Comparison of ENCODE assay signal across 17 mouse cellular contexts in genomic region chr3:57304050-57304449, GRCm38 (mm10). TPM values are rescaled to one million over a fixed set of nuclear protein-coding genes. Genes with fewer than 3 reads are reported as not detected.
A peak's percentile ranks its signal among the peaks of the same experiment; 100 is the strongest.
DNase-seq lines count a peak whose midpoint lies in the region; ATAC-seq and TF ChIP-seq lines count a peak whose summit lies in the region.
"Had no signal": no experiment of that assay in that cellular context is flagged by ENCODE, and none has a peak within 500 bp of the region (broad histone marks: within the 10 kb centered on the region; RNA-seq: fewer than 3 reads in every experiment).

No protein-coding gene starts in this region.

- no peak overlapping the region for H3K9ac ChIP-seq in heart, postnatal 0 days (replicated peaks; ENCODE audit: low read depth, low read length)
- no peak overlapping the region for H3K9ac ChIP-seq in stomach, embryonic 16.5 days (ENCODE audit: low read length)
- H3K9ac ChIP-seq in forebrain, embryonic 11.5 days (ENCODE audit: low read length), result no peak overlapping the region
- H3K9ac ChIP-seq: hindbrain, embryonic 14.5 days; limb, embryonic 15.5 days had no signal

- H3K4me3 ChIP-seq in heart, postnatal 0 days (ENCODE audit: low read depth, low read length), result no peak overlapping the region
- H3K4me3 ChIP-seq in stomach, embryonic 16.5 days (replicated peaks; ENCODE audit: low read length), result no peak overlapping the region
- no peak overlapping the region for H3K4me3 ChIP-seq in forebrain, embryonic 11.5 days (ENCODE audit: low read depth, low read length)
- H3K4me3 ChIP-seq: erythroblast, embryonic 14.5 days; left cerebral cortex, adult 2 months; limb, embryonic 15.5 days; midbrain, embryonic 10.5 days had no signal

- 0 out of 2 replicates have a peak, but pooled peaks have one; percentile 24 for ATAC-seq in heart, postnatal 0 days (ENCODE audit: insufficient read depth, low read depth)
- 0 out of 2 replicates have a peak, but pooled peaks have one; percentile 21 for ATAC-seq in stomach, embryonic 16.5 days (ENCODE audit: insufficient read depth, low FRiP score)
- ATAC-seq in forebrain, embryonic 11.5 days (replicated peaks; ENCODE audit: low FRiP score), result no peak

- 48% methylated on average over 4 of the region's 4 CpGs for WGBS in heart, postnatal 0 days
- WGBS in stomach, embryonic 16.5 days, result 41% methylated on average over 4 of the region's 4 CpGs
- WGBS in forebrain, embryonic 11.5 days, result 72% methylated on average over 4 of the region's 4 CpGs

- no peaks in the 10 kb centered on the region for H3K27me3 ChIP-seq in heart, postnatal 0 days (ENCODE audit: control insufficient read depth, insufficient read depth, low read length)
- H3K27me3 ChIP-seq in stomach, embryonic 16.5 days (ENCODE audit: control insufficient read depth, insufficient read depth, low read length), result no peaks in the 10 kb centered on the region
- H3K27me3 ChIP-seq in forebrain, embryonic 11.5 days (ENCODE audit: control insufficient read depth, insufficient read depth, low read length), result no peaks in the 10 kb centered on the region
- H3K27me3 ChIP-seq: limb, embryonic 15.5 days had no signal

- intact Hi-C loops in heart, postnatal 25 days (cut with DNase I), result no loop called here

- no peak for DNase-seq in heart, postnatal 0 days (ENCODE audit: low spot score)
- no peak for DNase-seq in heart, postnatal 25 days (ENCODE audit: low spot score)
- DNase-seq in lung, postnatal 10 days, result peak; percentile 5
- no peak for DNase-seq in lung, postnatal 14 days
- peak; percentile 9 for DNase-seq in brain, embryonic 14.5 days (ENCODE audit: low read depth)
- DNase-seq in right cerebral cortex, postnatal 4 days, result no peak
- no peak for DNase-seq in forebrain, embryonic 11.5 days (ENCODE audit: low spot score)
- DNase-seq: adrenal gland, adult 8-10 months; kidney, adult 11 months; lung, adult 2 months; right cerebral cortex, postnatal 14 days had no signal

- TF ChIP-seq CTCF in heart, postnatal 0 days (IDR thresholded peaks at IDR 0.05; ENCODE audit: low read depth), result no peak
- TF ChIP-seq CTCF in brain, embryonic 14.5 days (IDR thresholded peaks at IDR 0.05; ENCODE audit: borderline replicate concordance, extremely low read depth, insufficient read depth, insufficient read length), result no peak

- H3K36me3 ChIP-seq in heart, postnatal 0 days (replicated peaks; ENCODE audit: control insufficient read depth, insufficient read depth, low read length), result no peaks in the 10 kb centered on the region
- no peaks in the 10 kb centered on the region for H3K36me3 ChIP-seq in stomach, embryonic 16.5 days (ENCODE audit: control insufficient read depth, insufficient read depth, low read length)
- no peaks in the 10 kb centered on the region for H3K36me3 ChIP-seq in forebrain, embryonic 11.5 days (ENCODE audit: control insufficient read depth, insufficient read depth, low read length)
- H3K36me3 ChIP-seq: limb, embryonic 15.5 days; midbrain, embryonic 10.5 days had no signal

- TF ChIP-seq EP300 in heart, postnatal 0 days (IDR thresholded peaks at IDR 0.05; ENCODE audit: low read depth), result no peak

- peak overlapping the region; percentile 51 for H3K27ac ChIP-seq in heart, postnatal 0 days (ENCODE audit: low read depth)
- no peak overlapping the region for H3K27ac ChIP-seq in stomach, embryonic 16.5 days (ENCODE audit: low read length)
- H3K27ac ChIP-seq in forebrain, embryonic 11.5 days (ENCODE audit: low read depth, low read length), result no peak overlapping the region
- H3K27ac ChIP-seq: hindbrain, embryonic 14.5 days; left cerebral cortex, adult 2 months; limb, embryonic 15.5 days; midbrain, embryonic 10.5 days had no signal

- no peak overlapping the region for H3K4me2 ChIP-seq in heart, postnatal 0 days (ENCODE audit: low read depth, low read length)
- no peak overlapping the region for H3K4me2 ChIP-seq in stomach, embryonic 16.5 days (ENCODE audit: low read depth, low read length)
- H3K4me2 ChIP-seq in forebrain, embryonic 11.5 days (ENCODE audit: low read depth, low read length, severe bottlenecking), result no peak overlapping the region
- H3K4me2 ChIP-seq: hindbrain, embryonic 14.5 days; limb, embryonic 15.5 days had no signal

- H3K4me1 ChIP-seq in heart, postnatal 0 days (ENCODE audit: control insufficient read depth, insufficient read depth), result no peaks in the 10 kb centered on the region
- H3K4me1 ChIP-seq in stomach, embryonic 16.5 days (ENCODE audit: control insufficient read depth, insufficient read depth, low read length), result no peaks in the 10 kb centered on the region
- H3K4me1 ChIP-seq in forebrain, embryonic 11.5 days (replicated peaks; ENCODE audit: control insufficient read depth, insufficient read depth, low read length), result no peaks in the 10 kb centered on the region
- H3K4me1 ChIP-seq: midbrain, embryonic 10.5 days had no signal

- no peaks in the 10 kb centered on the region for H3K9me3 ChIP-seq in heart, postnatal 0 days (replicated peaks; ENCODE audit: control insufficient read depth, low read length)
- H3K9me3 ChIP-seq in stomach, embryonic 16.5 days (replicated peaks; ENCODE audit: control insufficient read depth, low read length), result no peaks in the 10 kb centered on the region
- no peaks in the 10 kb centered on the region for H3K9me3 ChIP-seq in forebrain, embryonic 11.5 days (ENCODE audit: control insufficient read depth, low read length)
- H3K9me3 ChIP-seq: limb, embryonic 15.5 days; midbrain, embryonic 10.5 days had no signal

- no peak for TF ChIP-seq POLR2A in brain, embryonic 14.5 days (IDR thresholded peaks at IDR 0.05; ENCODE audit: borderline replicate concordance, extremely low read depth, insufficient read depth, insufficient read length, poor library complexity, severe bottlenecking)

RNA-seq across cellular contexts. Expression of gene Tm4sf1, which starts 2.3 kb away (rescaled TPM):
- 141 and 192 TPM in 2 replicates for total RNA-seq in heart, postnatal 0 days (2014; rRNA removed; ENCODE audit: low replicate concordance)
- polyA plus RNA-seq in heart, postnatal 0 days (2015; fragmentation: Nextera tagmentation; extraction: Ambion mirVana), result 333 and 346 TPM in 2 replicates
- total RNA-seq in heart, postnatal 25 days (2021), result 10 to 100 TPM; 93.1 to 99.1 TPM
- polyA plus RNA-seq in brain, embryonic 14.5 days (2012; rRNA removed), result 11.3 and 18.4 TPM in 2 replicates
- 59.7 and 66.7 TPM in 2 replicates for polyA plus RNA-seq in stomach, embryonic 16.5 days (2015; fragmentation: Nextera tagmentation; extraction: Ambion mirVana)
- polyA plus RNA-seq in forebrain, embryonic 11.5 days (2014; fragmentation: Nextera tagmentation; extraction: Ambion mirVana), result 9.2 and 9.9 TPM in 2 replicates
- polyA plus RNA-seq: erythroblast, embryonic 14.5 days had no signal

Comparison
In these comparisons a context has a peak if more than half of its experiments do, and no peak if none do; other contexts are left out.
1. DNase-seq: peak in lung, postnatal 10 days (single experiment) and brain, embryonic 14.5 days (single experiment); none in heart, postnatal 0 days (single experiment), heart, postnatal 25 days (single experiment), lung, postnatal 14 days (single experiment), right cerebral cortex, postnatal 4 days (single experiment) and forebrain, embryonic 11.5 days (single experiment).